Mouse (Mus musculus): Measurements from ENCODE around the gene Igf2bp1. TPM values are rescaled to one million over a fixed set of nuclear protein-coding genes. Genes with fewer than 3 reads are reported as not detected.

The Igf2bp1 gene
- polyA plus RNA-seq, 1 experiment = 37.9 TPM

DNA sequence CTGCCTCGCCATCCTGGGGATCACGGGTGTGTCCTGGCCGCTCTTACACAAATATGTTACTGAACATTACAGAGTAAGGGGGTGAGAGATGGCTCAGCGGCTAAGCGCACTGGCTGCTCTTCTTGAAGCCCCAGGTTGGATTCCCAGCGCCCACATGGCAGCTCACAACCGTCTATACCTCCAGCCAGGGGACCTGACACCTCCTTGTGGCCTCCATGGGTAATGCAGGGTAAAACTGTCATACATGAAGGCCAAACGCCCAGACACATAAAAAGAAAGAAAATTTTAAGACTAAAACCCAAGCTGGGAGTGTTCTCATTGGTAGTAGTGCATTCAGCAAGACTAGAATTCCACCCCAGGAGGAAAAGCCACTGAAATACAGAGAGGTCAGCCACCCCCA is 11.6 kb downstream of the Igf2bp1 start:
- peaks cover 15% of the 10 kb centered on the region for H3K4me1 ChIP-seq (ENCODE audit: control insufficient read depth, insufficient read depth, low read length)
- TF ChIP-seq POLR2A (IDR thresholded peaks at IDR 0.05; ENCODE audit: low read depth, low read length) (no peak), CTCF (IDR thresholded peaks at IDR 0.05; ENCODE audit: borderline replicate concordance, insufficient read depth, low read length) (no peak)
- H3K27ac ChIP-seq (ENCODE audit: insufficient read depth, low read length) = no peak overlapping the region
- H3K4me3 ChIP-seq (ENCODE audit: insufficient read depth, low read length) = no peak overlapping the region

GRCm38 (mm10) chr11:95990886-95991708 is 14.6 kb downstream of the Igf2bp1 start:
- Histone ChIP-seq H3K4me1 (ENCODE audit: control insufficient read depth, insufficient read depth, low read length) (peaks cover 20% of the 10 kb centered on the region), H3K4me3 (ENCODE audit: insufficient read depth, low read length) (0 out of 2 replicates have a peak overlapping the region, but pooled peaks have one; percentile 7), H3K27ac (ENCODE audit: insufficient read depth, low read length) (peak overlapping the region; percentile 21; the same call in 1 of the 2 replicates)
- TF ChIP-seq CTCF (IDR thresholded peaks at IDR 0.05; ENCODE audit: borderline replicate concordance, insufficient read depth, low read length) = no peak
- TF ChIP-seq POLR2A (IDR thresholded peaks at IDR 0.05; ENCODE audit: low read depth, low read length) = no peak

- TF ChIP-seq CTCF (IDR thresholded peaks at IDR 0.05; ENCODE audit: borderline replicate concordance, insufficient read depth, low read length) = no peak
- TF ChIP-seq POLR2A (IDR thresholded peaks at IDR 0.05; ENCODE audit: low read depth, low read length) = no peak
- Histone ChIP-seq H3K27ac (ENCODE audit: insufficient read depth, low read length) (peak overlapping the region; percentile 21; the same call in 1 of the 2 replicates), H3K4me1 (ENCODE audit: control insufficient read depth, insufficient read depth, low read length) (peaks cover 20% of the 10 kb centered on the region), H3K4me3 (ENCODE audit: insufficient read depth, low read length) (no peak overlapping the region)
These were observed 15.3 kb downstream of the Igf2bp1 start for GRCm38 (mm10) chr11:95990431-95990830.

DNA sequence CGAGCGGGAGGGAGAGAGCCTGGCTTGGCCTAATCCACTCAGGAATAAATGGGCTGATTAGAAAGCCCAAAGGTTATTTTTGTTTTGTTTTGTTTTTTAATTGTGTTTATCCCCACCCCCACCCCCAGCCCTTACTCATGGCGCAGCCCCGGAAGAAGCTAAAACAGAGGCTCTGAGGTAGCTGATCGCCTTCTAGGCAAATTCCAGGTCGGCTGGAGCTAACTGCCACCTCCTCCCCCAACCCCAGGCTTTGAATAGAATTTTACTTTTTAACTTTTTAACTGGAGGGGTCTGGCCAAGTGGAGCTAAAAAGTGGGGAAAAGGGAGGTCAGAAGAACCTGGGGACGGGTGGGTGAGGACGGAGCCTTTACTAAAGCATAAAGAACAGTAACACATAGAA is 15.9 kb downstream of the Igf2bp1 start:
- H3K4me3 ChIP-seq (ENCODE audit: insufficient read depth, low read length) = no peak overlapping the region
- TF ChIP-seq POLR2A (IDR thresholded peaks at IDR 0.05; ENCODE audit: low read depth, low read length) (no peak), CTCF (IDR thresholded peaks at IDR 0.05; ENCODE audit: borderline replicate concordance, insufficient read depth, low read length) (no peak)
- peaks cover 20% of the 10 kb centered on the region for H3K4me1 ChIP-seq (ENCODE audit: control insufficient read depth, insufficient read depth, low read length)
- 0 out of 2 replicates have a peak overlapping the region, but pooled peaks have one; percentile 21 for H3K27ac ChIP-seq (ENCODE audit: insufficient read depth, low read length)

DNA sequence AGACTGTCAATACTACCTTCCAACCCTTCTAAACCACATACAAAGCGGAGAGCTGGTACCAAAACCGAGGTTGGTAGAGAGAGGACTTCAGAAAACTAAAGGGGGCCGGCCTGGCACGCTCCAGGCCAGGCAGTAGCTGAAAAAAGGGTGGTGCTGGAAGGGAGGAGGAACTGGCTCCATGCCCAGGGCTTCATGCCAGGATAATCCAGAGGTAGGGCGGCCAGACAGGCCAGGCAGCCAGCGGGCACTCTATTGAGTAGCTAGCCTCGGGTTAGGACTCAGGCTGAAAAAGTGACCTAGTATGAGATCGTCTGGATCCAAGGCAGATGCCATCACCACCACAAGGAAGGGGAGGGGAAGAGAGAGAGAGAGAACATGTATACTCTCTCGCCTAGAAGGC is 17.2 kb downstream of the Igf2bp1 start:
- TF ChIP-seq CTCF (IDR thresholded peaks at IDR 0.05; ENCODE audit: borderline replicate concordance, insufficient read depth, low read length) = no peak
- TF ChIP-seq POLR2A (IDR thresholded peaks at IDR 0.05; ENCODE audit: low read depth, low read length) = no peak
- no peak overlapping the region for H3K4me3 ChIP-seq (ENCODE audit: insufficient read depth, low read length)
- peaks cover 20% of the 10 kb centered on the region for H3K4me1 ChIP-seq (ENCODE audit: control insufficient read depth, insufficient read depth, low read length)
- H3K27ac ChIP-seq (ENCODE audit: insufficient read depth, low read length) = no peak overlapping the region

- Histone ChIP-seq H3K4me1 (ENCODE audit: control insufficient read depth, insufficient read depth, low read length) (peaks cover 24% of the 10 kb centered on the region), H3K4me3 (ENCODE audit: insufficient read depth, low read length) (no peak overlapping the region), H3K27ac (ENCODE audit: insufficient read depth, low read length) (no peak overlapping the region)
- TF ChIP-seq CTCF (IDR thresholded peaks at IDR 0.05; ENCODE audit: borderline replicate concordance, insufficient read depth, low read length) = no peak
- no peak for TF ChIP-seq POLR2A (IDR thresholded peaks at IDR 0.05; ENCODE audit: low read depth, low read length)
These were observed 17.8 kb downstream of the Igf2bp1 start for GRCm38 (mm10) chr11:95987854-95988447.

DNA sequence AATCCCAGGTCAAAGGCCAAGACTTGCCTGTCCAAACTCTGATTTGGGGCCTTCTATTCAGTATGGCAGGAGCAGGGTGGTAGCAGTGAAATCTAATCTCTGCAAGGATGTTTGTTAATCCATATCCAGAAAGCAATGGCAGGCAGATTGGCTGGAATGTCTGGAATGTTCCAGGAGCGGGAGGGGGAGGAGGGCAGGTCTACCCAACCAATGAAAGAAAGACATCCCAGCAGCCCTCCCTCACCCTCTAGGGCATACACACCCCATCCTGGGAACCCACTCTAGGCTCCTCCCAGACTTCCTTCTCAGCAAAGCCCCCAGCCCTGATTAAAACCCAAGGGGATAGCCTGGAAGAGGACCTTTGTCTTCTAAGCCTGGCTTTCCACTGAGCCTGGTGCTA is 23.3 kb downstream of the Igf2bp1 start:
- H3K4me3 ChIP-seq (ENCODE audit: insufficient read depth, low read length) = no peak overlapping the region

GRCm38 (mm10) chr11:95981804-95982203 is 23.9 kb downstream of the Igf2bp1 start:
- Histone ChIP-seq H3K27ac (ENCODE audit: insufficient read depth, low read length) (no peak overlapping the region), H3K4me3 (ENCODE audit: insufficient read depth, low read length) (no peak overlapping the region), H3K4me1 (ENCODE audit: control insufficient read depth, insufficient read depth, low read length) (0 out of 2 replicates have a peak, but pooled peaks cover 6% of the 10 kb centered on the region)
- TF ChIP-seq CTCF (IDR thresholded peaks at IDR 0.05; ENCODE audit: borderline replicate concordance, insufficient read depth, low read length) = no peak
- no peak for TF ChIP-seq POLR2A (IDR thresholded peaks at IDR 0.05; ENCODE audit: low read depth, low read length)

More for the DNA sequence above, 23.3 kb downstream of the Igf2bp1 start:
- TF ChIP-seq POLR2A (IDR thresholded peaks at IDR 0.05; ENCODE audit: low read depth, low read length) (no peak), CTCF (IDR thresholded peaks at IDR 0.05; ENCODE audit: borderline replicate concordance, insufficient read depth, low read length) (no peak)
- Histone ChIP-seq H3K27ac (ENCODE audit: insufficient read depth, low read length) (peak overlapping the region; percentile 52), H3K4me1 (ENCODE audit: control insufficient read depth, insufficient read depth, low read length) (peaks cover 9% of the 10 kb centered on the region; the same call in 1 of the 2 replicates)

GRCm38 (mm10) chr11:95980762-95981418 is 24.9 kb downstream of the Igf2bp1 start:
- TF ChIP-seq POLR2A (IDR thresholded peaks at IDR 0.05; ENCODE audit: low read depth, low read length) = no peak
- TF ChIP-seq CTCF (IDR thresholded peaks at IDR 0.05; ENCODE audit: borderline replicate concordance, insufficient read depth, low read length) = peak; percentile 48; the same call in 1 of the 2 replicates
- Histone ChIP-seq H3K27ac (ENCODE audit: insufficient read depth, low read length) (no peak overlapping the region), H3K4me1 (ENCODE audit: control insufficient read depth, insufficient read depth, low read length) (0 out of 2 replicates have a peak, but pooled peaks cover 6% of the 10 kb centered on the region), H3K4me3 (ENCODE audit: insufficient read depth, low read length) (no peak overlapping the region)
